In genomic region chr12:105777651-105778050, GRCm38 (mm10) we compare ENCODE assay signal across 18 mouse cellular contexts. TPM values are rescaled to one million over a fixed set of nuclear protein-coding genes. Genes with fewer than 3 reads are reported as not detected.
A peak's percentile ranks its signal among the peaks of the same experiment; 100 is the strongest.
DNase-seq lines count a peak whose midpoint lies in the region; TF ChIP-seq lines count a peak whose summit lies in the region.
"Had no signal": no experiment of that assay in that cellular context is flagged by ENCODE, and none has a peak within 500 bp of the region (broad histone marks: within the 10 kb centered on the region; RNA-seq: fewer than 3 reads in every experiment).

No protein-coding gene starts in this region.

- peaks cover 5 to 10% of the 10 kb centered on the region in 2 experiments; a peak in 3 of 4 replicates for H3K4me1 ChIP-seq in MEL (ENCODE audit: control insufficient read depth in 1 of 2, insufficient read depth in 2 of 2, low read length in 2 of 2)

- H3K4me3 ChIP-seq in MEL (ENCODE audit: control insufficient read depth in 1 of 2, insufficient read depth in 1 of 2, low read depth in 2 of 2, low read length in 2 of 2): no peak overlapping the region

- no peak overlapping the region for H3K27ac ChIP-seq in MEL (ENCODE audit: control insufficient read depth, low read depth, low read length)

- TF ChIP-seq POLR2A in MEL (IDR thresholded peaks at IDR 0.05; ENCODE audit: control insufficient read depth in 1 of 2, insufficient read depth in 1 of 2, low read depth in 1 of 2, low read length in 2 of 2, poor library complexity in 1 of 2): no peak

- H3K9me3 ChIP-seq in MEL (replicated peaks; ENCODE audit: insufficient read depth, low read length): no peaks in the 10 kb centered on the region
- H3K9me3 ChIP-seq: G1E had no signal

- no peak for TF ChIP-seq CTCF in MEL (IDR thresholded peaks at IDR 0.05 in 2 of 3, conservative IDR thresholded peaks at IDR 0.05 in 1 of 3; ENCODE audit: control insufficient read depth in 1 of 3, insufficient read depth in 1 of 3, low read depth in 2 of 3, low read length in 3 of 3, poor library complexity in 1 of 3, severe bottlenecking in 1 of 3)

- no peaks in the 10 kb centered on the region for H3K27me3 ChIP-seq in MEL (ENCODE audit: control insufficient read depth in 1 of 2, insufficient read depth in 2 of 2, low read length in 2 of 2)
- H3K27me3 ChIP-seq: CH12.LX had no signal

- H3K9ac ChIP-seq in MEL (ENCODE audit: control insufficient read depth, low read depth, low read length, poor library complexity, severe bottlenecking): no peak overlapping the region

- H3K36me3 ChIP-seq in MEL (ENCODE audit: control insufficient read depth in 1 of 2, insufficient read depth in 2 of 2, low read length in 2 of 2): peaks cover 0 to 12% of the 10 kb centered on the region in 2 experiments; a peak in 2 of 4 replicates
- H3K36me3 ChIP-seq: G1E had no signal

- no peak for TF ChIP-seq RAD21 in MEL (IDR thresholded peaks at IDR 0.05; ENCODE audit: low read depth, low read length)

- 0 out of 4 replicates have a peak, but pooled peaks have one; percentile 51 to 56 for TF ChIP-seq EP300 in MEL (IDR thresholded peaks at IDR 0.05; ENCODE audit: low read depth in 1 of 2, low read length in 2 of 2)

- H3K79me2 ChIP-seq in MEL (ENCODE audit: control insufficient read depth, insufficient read depth, low read length, poor library complexity): no peaks in the 10 kb centered on the region

- peak; percentile 75 for DNase-seq in MEL (ENCODE audit: low read depth, low spot score)
- DNase-seq in MEL-GATA-1-ER (ENCODE audit: extremely low read depth, low read depth): peak; percentile 34
- DNase-seq in frontal cortex, postnatal 10 days (ENCODE audit: low spot score in 2 of 2): no peak
- DNase-seq in left cerebral cortex, adult 18-20 months (ENCODE audit: low spot score in 2 of 2): no peak
- DNase-seq: adrenal gland, adult 2 months; adrenal gland, adult 8-10 months; adrenal gland, postnatal 10 days; adrenal gland, postnatal 14 days; adrenal gland, postnatal 25 days; adrenal gland, postnatal 36 days; B cell, adult 2 months; cerebellum, adult 11 months; cerebellum, adult 11-12 months; cerebellum, adult 18-20 months; cerebellum, adult 2 months; cerebellum, adult 8-10 months had no signal

TF ChIP-seq in MEL, 35 proteins besides CTCF, POLR2A, EP300 and RAD21:
- TF ChIP-seq UBTF (IDR thresholded peaks at IDR 0.05; ENCODE audit: borderline replicate concordance, insufficient read depth, low read depth, low read length) (no peak), ZC3H11A (IDR thresholded peaks at IDR 0.05; ENCODE audit: low read depth, low read length) (no peak), CHD1 (IDR thresholded peaks at IDR 0.05; ENCODE audit: low read depth, low read length) (no peak), MXI1 (IDR thresholded peaks at IDR 0.05; ENCODE audit: low read depth, low read length) (no peak), SMC3 (IDR thresholded peaks at IDR 0.05; ENCODE audit: low read depth, low read length) (no peak), NRF1 (IDR thresholded peaks at IDR 0.05; ENCODE audit: insufficient read depth, low read depth, low read length, poor library complexity, severe bottlenecking) (peak; percentile 51; the same call in 1 of the 2 replicates), E2F4 (IDR thresholded peaks at IDR 0.05; ENCODE audit: borderline replicate concordance, low read depth, low read length) (no peak), MAX (IDR thresholded peaks at IDR 0.05; ENCODE audit: low read length) (peak; percentile 48), MYB (IDR thresholded peaks at IDR 0.05; ENCODE audit: low read depth, low read length) (no peak), USF2 (IDR thresholded peaks at IDR 0.05; ENCODE audit: borderline replicate concordance in 1 of 2, insufficient read depth in 1 of 2, low read depth in 1 of 2, low read length in 2 of 2) (no peak), BHLHE40 (IDR thresholded peaks at IDR 0.05; ENCODE audit: borderline replicate concordance, low read depth, low read length) (no peak), ELF1 (IDR thresholded peaks at IDR 0.05; ENCODE audit: low read depth, low read length) (no peak), ZKSCAN1 (IDR thresholded peaks at IDR 0.05; ENCODE audit: low read depth, low read length) (no peak), ZMIZ1 (IDR thresholded peaks at IDR 0.05; ENCODE audit: low read depth, low read length) (no peak), NELFE (IDR thresholded peaks at IDR 0.05; ENCODE audit: low read depth, low read length) (no peak), GABPA (IDR thresholded peaks at IDR 0.05; ENCODE audit: low read depth, low read length) (no peak), CHD2 (IDR thresholded peaks at IDR 0.05; ENCODE audit: low read length) (no peak), TAL1 (IDR thresholded peaks at IDR 0.05; ENCODE audit: low read length) (no peak), HCFC1 (IDR thresholded peaks at IDR 0.05; ENCODE audit: low read depth, low read length) (no peak), MYC (IDR thresholded peaks at IDR 0.05; ENCODE audit: low read depth, low read length) (peak; percentile 62; the same call in 1 of the 2 replicates), SIN3A (IDR thresholded peaks at IDR 0.05; ENCODE audit: low read length) (no peak), MAZ (IDR thresholded peaks at IDR 0.05; ENCODE audit: low read depth, low read length) (no peak), POLR2AphosphoS2 (IDR thresholded peaks at IDR 0.05; ENCODE audit: low read length) (no peak), RCOR1 (IDR thresholded peaks at IDR 0.05; ENCODE audit: low read depth, low read length) (peak; percentile 60; the same call in 1 of the 2 replicates), GATA1 (IDR thresholded peaks at IDR 0.05; ENCODE audit: low read depth, low read length) (peak; percentile 66), TBP (IDR thresholded peaks at IDR 0.05; ENCODE audit: low read depth, low read length) (0 out of 2 replicates have a peak, but pooled peaks have one; percentile 19), ZNF384 (IDR thresholded peaks at IDR 0.05; ENCODE audit: low read depth, low read length) (peak; percentile 47; the same call in 1 of the 2 replicates), POLR2AphosphoS5 (IDR thresholded peaks at IDR 0.05; ENCODE audit: borderline replicate concordance, low read depth, low read length) (no peak), KAT2A (conservative IDR thresholded peaks at IDR 0.05; ENCODE audit: low read depth, low read length) (no peak)
TF ChIP-seq in MEL: peak in this region for 7.

RNA-seq across cellular contexts. Expression of gene Papola, which starts 6.8 kb away (rescaled TPM):
- total RNA-seq in MEL (2012; rRNA removed): 144 and 162 TPM in 2 replicates
- 100 to 1,000 TPM; 193 to 329 TPM for polyA plus RNA-seq in MEL (2012; ENCODE audit: insufficient read depth in 1 of 2, insufficient read length in 2 of 2, low read depth in 1 of 2, low replicate concordance in 2 of 2, missing spikeins in 1 of 2)
- 100 to 1,000 TPM; 146 to 157 TPM for total RNA-seq in left cerebral cortex, adult 18-20 months (2021)

Comparison
In these comparisons a context has a peak if more than half of its experiments do, and no peak if none do; other contexts are left out.
1. DNase-seq: peak in MEL (single experiment) and MEL-GATA-1-ER (single experiment); none in frontal cortex, postnatal 10 days (0 of 2) and left cerebral cortex, adult 18-20 months (0 of 2).